Mouse (Mus musculus) activated CD4-positive, CD25-positive, alpha-beta regulatory T cell, adult 9 weeks (primary cell): ENCODE data around the gene Gm20538. TPM values are rescaled to one million over a fixed set of nuclear protein-coding genes. Genes with fewer than 3 reads are reported as not detected.

ENCODE experiments used
- polyA plus RNA-seq: library from polyadenylated mRNA; unstranded; fragments of 100-300 nt; shearing (Covaris generic); gene quantifications from one replicate; pipeline ENCODE4 v1.2.1, GENCODE M21; 2017

Gm20538 gene
- polyA plus RNA-seq = 10.7 TPM

DNA sequence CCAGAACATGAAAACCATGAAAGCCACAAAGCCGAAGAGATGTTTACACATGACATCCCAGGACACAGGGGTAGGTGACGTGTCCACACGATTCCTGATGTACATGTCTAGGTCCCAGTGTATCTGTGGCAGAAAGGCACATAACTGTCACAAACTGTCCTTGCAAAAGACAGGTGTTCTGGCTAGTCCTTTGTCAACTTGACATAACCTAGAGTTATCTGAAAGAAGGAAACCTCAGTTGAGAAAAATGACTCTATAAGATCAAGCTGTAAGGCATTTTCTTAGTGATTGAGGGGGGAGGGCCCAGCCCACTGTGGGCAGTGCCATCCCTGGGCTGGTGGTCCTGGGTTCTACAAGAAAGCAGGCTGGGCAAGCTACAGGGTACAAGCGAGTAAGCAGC, at the start of gene Gm20538:
Gene Gm20538 (minus strand): TSS at position 101 of the 400 bp plus-strand sequence.

DNA sequence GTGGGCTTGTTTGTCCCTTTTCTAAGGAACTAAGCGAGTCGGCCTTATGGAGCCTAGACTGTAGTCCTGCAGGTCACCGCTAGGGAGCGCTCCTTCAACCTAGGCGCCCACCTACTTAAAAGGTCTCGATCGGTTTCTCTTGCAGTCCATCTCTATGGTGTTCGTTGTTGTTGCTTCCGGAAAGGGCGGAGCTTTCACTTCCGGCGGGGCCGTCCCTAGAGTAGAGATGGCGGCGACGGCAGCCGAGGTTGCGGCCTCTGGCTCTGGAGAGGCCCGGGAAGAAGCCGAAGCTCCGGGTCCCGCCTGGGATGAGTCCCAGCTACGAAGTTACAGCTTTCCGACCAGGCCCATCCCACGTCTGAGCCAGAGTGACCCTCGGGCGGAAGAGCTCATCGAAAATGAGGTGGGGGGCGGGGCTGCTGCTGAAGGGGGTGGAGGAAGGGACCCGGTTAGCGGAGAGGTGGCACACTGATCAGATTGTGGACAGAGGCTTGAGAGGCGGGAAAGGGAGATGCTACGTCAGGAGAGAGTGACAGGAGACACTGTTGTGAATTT, 10.1 kb upstream of the Gm20538 start, which contains the start of gene Hif1an:
Gene Hif1an (plus strand): TSS at position 199 of the 555 bp plus-strand sequence.

DNA sequence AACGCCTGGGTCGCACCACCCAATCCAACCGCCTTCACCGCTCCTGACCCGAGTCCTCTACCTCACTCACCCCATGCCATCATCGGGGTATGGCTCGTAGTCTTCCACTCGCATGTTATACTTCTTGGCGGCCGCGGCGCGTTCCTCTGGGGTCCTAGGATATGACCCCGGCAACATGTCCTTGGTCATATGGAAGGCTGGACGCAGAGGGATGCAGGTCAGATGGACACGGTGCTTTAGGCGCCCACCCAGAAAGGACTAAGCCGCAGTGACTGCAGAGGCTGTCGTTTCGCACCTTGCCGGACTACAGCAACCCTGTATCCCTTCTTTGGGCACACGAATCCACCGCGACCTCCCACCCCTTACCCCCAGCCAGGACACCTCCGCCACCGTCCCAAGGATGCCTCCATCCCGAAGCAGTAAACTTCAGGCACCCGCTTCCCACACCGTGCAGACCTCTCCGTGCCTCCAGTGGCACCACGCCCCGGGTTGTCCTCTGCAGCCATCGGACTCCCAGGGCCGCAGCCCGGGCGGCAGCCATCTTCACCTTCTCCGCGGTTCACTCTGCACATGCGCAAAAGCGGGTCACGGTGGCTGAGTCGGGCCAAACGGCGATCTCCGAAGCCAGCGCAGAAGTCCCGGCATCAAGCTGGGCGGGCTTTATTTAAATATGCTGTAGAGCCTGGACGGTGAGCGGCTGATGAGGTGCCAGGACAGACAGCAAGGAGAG, 2.4 kb upstream of the Gm20538 start, which contains the start of gene Ndufb8:
Gene Ndufb8 (minus strand): TSS at position 580 of the 730 bp plus-strand sequence.

DNA sequence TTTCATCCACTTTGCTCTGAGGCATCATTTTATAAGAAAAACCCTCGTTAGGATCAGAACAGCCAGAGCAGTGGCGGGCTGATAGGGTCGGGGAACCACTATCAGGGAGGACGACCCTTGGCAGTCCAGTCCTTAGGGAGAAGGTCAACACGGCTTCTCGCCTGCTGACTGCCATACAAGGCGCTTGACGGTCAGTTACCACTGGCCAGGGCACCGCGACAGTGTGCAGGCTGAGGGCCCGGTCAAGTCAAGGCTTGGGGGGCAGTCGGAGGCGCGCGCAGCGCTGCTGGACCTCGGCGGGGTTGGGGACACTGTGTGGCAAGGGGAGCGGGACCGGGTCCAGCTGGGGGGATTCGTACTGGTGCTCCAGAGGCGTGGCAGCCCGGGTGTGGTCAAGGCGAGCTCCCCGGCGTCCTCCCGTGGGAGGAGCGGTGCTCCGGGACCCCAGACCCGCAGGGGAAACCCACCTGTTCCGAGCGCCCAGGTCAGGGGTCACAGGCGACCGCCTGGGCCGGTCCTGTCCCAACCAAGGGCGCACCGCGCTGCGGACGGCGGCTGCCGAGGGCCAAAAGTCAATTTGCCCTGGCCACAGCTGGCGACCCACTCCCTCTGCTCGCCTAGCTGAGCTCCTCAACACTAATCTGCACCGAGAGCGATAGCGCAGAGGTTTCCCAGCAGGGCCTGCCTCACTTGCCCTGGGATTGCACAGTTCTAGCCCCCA, 7.2 kb downstream of the Gm20538 start, which contains the start of gene Sec31b:
Gene Sec31b (minus strand): TSS at position 544 of the 721 bp plus-strand sequence.

Other genes with a start within 250 kb of the Gm20538 start
- 0.39 TPM for gene Scd4, start 219.7 kb downstream of the Gm20538 start, polyA plus RNA-seq
- 0.99 TPM for gene Scd1, start 145.0 kb downstream of the Gm20538 start, polyA plus RNA-seq
- gene Wnt8b, start 59.4 kb downstream of the Gm20538 start, polyA plus RNA-seq = not detected
- 5.9 TPM for gene Sec31b, start 7.0 kb downstream of the Gm20538 start, polyA plus RNA-seq
- gene Ndufb8, start 2.6 kb upstream of the Gm20538 start, polyA plus RNA-seq = 337 TPM
- 47.0 TPM for gene Hif1an, start 10.0 kb upstream of the Gm20538 start, polyA plus RNA-seq
- gene Pax2, start 203.2 kb upstream of the Gm20538 start, polyA plus RNA-seq = not detected